Comparison of ENCODE assay signal across 9 mouse cellular contexts in genomic region chr13:19698524-19699173, GRCm38 (mm10). TPM values are rescaled to one million over a fixed set of nuclear protein-coding genes. Genes with fewer than 3 reads are reported as not detected.
DNase-seq lines count a peak whose midpoint lies in the region; ATAC-seq lines count a peak whose summit lies in the region.
"Had no signal": no experiment of that assay in that cellular context is flagged by ENCODE, and none has a peak within 500 bp of the region (broad histone marks: within the 10 kb centered on the region; RNA-seq: fewer than 3 reads in every experiment).

No protein-coding gene starts in this region.

- no peak overlapping the region for H3K27ac ChIP-seq in limb, embryonic 10.5 days
- H3K27ac ChIP-seq in neural tube, embryonic 12.5 days: no peak overlapping the region
- H3K27ac ChIP-seq: liver, embryonic 15.5 days had no signal

- DNase-seq in cerebellum, adult 18-20 months: peak; percentile 9 to 10
- no peak for DNase-seq in cerebellum, adult 11 months
- DNase-seq in urinary bladder, postnatal 25 days (ENCODE audit: low spot score): peak; percentile 11
- DNase-seq in urinary bladder, adult 18-20 months (ENCODE audit: low spot score in 2 of 2): no peak
- DNase-seq in limb, embryonic 10.5 days (ENCODE audit: low spot score): peak; percentile 34
- DNase-seq in frontal cortex, postnatal 25 days (ENCODE audit: low spot score in 2 of 2): no peak

- peaks cover 8% of the 10 kb centered on the region; the same call in 1 of the 2 replicates for H3K27me3 ChIP-seq in limb, embryonic 10.5 days (ENCODE audit: low read depth, poor library complexity, severe bottlenecking)
- peaks cover 5% of the 10 kb centered on the region; the same call in 1 of the 2 replicates for H3K27me3 ChIP-seq in neural tube, embryonic 12.5 days (replicated peaks)

- H3K4me3 ChIP-seq in limb, embryonic 10.5 days: no peak overlapping the region
- no peak overlapping the region for H3K4me3 ChIP-seq in neural tube, embryonic 12.5 days
- H3K4me3 ChIP-seq: liver, embryonic 15.5 days had no signal

- WGBS in limb, embryonic 10.5 days: 28% methylated on average over 12 of the region's 12 CpGs
- 26% methylated on average over 12 of the region's 12 CpGs for WGBS in neural tube, embryonic 12.5 days

- no peak overlapping the region for H3K4me2 ChIP-seq in neural tube, embryonic 12.5 days (replicated peaks)
- H3K4me2 ChIP-seq: liver, embryonic 15.5 days had no signal

- H3K36me3 ChIP-seq in limb, embryonic 10.5 days: no peaks in the 10 kb centered on the region
- no peaks in the 10 kb centered on the region for H3K36me3 ChIP-seq in neural tube, embryonic 12.5 days
- H3K36me3 ChIP-seq: liver, embryonic 15.5 days had no signal

- no peaks in the 10 kb centered on the region for H3K9me3 ChIP-seq in limb, embryonic 10.5 days (replicated peaks)
- H3K9me3 ChIP-seq in neural tube, embryonic 12.5 days: no peaks in the 10 kb centered on the region
- H3K9me3 ChIP-seq: liver, embryonic 15.5 days had no signal

- H3K9ac ChIP-seq in neural tube, embryonic 12.5 days: no peak overlapping the region
- H3K9ac ChIP-seq: liver, embryonic 15.5 days had no signal

- ATAC-seq in granulocyte monocyte progenitor cell, adult 5-6 weeks (replicated peaks; ENCODE audit: poor library complexity, severe bottlenecking): peak; percentile 77
- peak; percentile 69; the same call in 1 of the 2 replicates for ATAC-seq in neural tube, embryonic 12.5 days (ENCODE audit: low FRiP score, low read depth)

- peaks cover 6% of the 10 kb centered on the region for H3K4me1 ChIP-seq in limb, embryonic 10.5 days
- H3K4me1 ChIP-seq in neural tube, embryonic 12.5 days: no peaks in the 10 kb centered on the region
- H3K4me1 ChIP-seq: liver, embryonic 15.5 days had no signal

RNA-seq across cellular contexts. Expression of gene Nme8, which starts 1.1 kb away (rescaled TPM):
- total RNA-seq in granulocyte monocyte progenitor cell, adult 5-6 weeks (2014; fragmentation: Nextera tagmentation): not detected in 2 replicates
- total RNA-seq in granulocyte monocyte progenitor cell, adult 5-6 weeks (2017): not detected in 2 replicates
- not detected in 2 replicates for polyA plus RNA-seq in limb, embryonic 10.5 days (2016; fragmentation: Nextera tagmentation; extraction: Ambion mirVana)
- not detected in 2 replicates for polyA plus RNA-seq in neural tube, embryonic 12.5 days (2016; fragmentation: Nextera tagmentation; extraction: Ambion mirVana)
- polyA plus RNA-seq: liver, embryonic 15.5 days had no signal

Comparison
In these comparisons a context has a peak if more than half of its experiments do, and no peak if none do; other contexts are left out.
1. DNase-seq: peak in cerebellum, adult 18-20 months (2 of 2), urinary bladder, postnatal 25 days (single experiment) and limb, embryonic 10.5 days (single experiment); none in cerebellum, adult 11 months (single experiment), urinary bladder, adult 18-20 months (0 of 2) and frontal cortex, postnatal 25 days (0 of 2).